Mouse (Mus musculus) stomach, postnatal 0 days (tissue): ENCODE data around the gene Srgap1. TPM values are rescaled to one million over a fixed set of nuclear protein-coding genes. Genes with fewer than 3 reads are reported as not detected.

ENCODE experiments used
- ATAC-seq: fragments of 200-750 bp; cut with Nextera tagmentation; 2 replicates; pipeline ENCODE4 v1.8.0; 2017; ENCODE audit not compliant: low FRiP score, low TSS enrichment
- DNase-seq: peaks from one replicate; pipeline ENCODE4 v3.0.0-alpha.2; 2016; ENCODE audit warnings: low spot score
- H3K27ac ChIP-seq: fragments of 300-500 bp; sonication (generic); replicated peaks from 2 replicates; pipeline ENCODE4 v1.5.1; 2014; ENCODE audit warnings: mild to moderate bottlenecking, control low read depth
- H3K27me3 ChIP-seq: fragments of 300-500 bp; sonication (generic); 2 replicates; pipeline ENCODE4 v1.6.1; 2014; ENCODE audit warnings: low read length; ENCODE audit not compliant: control insufficient read depth, insufficient read depth
- H3K36me3 ChIP-seq: fragments of 300-500 bp; sonication (generic); 2 replicates; pipeline ENCODE4 v1.6.1; 2014; ENCODE audit warnings: low read length, mixed read lengths; ENCODE audit not compliant: control insufficient read depth, insufficient read depth
- H3K4me1 ChIP-seq: fragments of 300-500 bp; sonication (generic); replicated peaks from 2 replicates; pipeline ENCODE4 v1.6.1; 2014; ENCODE audit warnings: antibody characterized with exemption; ENCODE audit not compliant: control insufficient read depth, insufficient read depth
- H3K4me2 ChIP-seq: fragments of 300-500 bp; sonication (generic); replicated peaks from 2 replicates; pipeline ENCODE4 v1.6.1; 2014; ENCODE audit warnings: low read depth, mild to moderate bottlenecking, control low read depth, moderate library complexity
- H3K4me3 ChIP-seq: fragments of 300-500 bp; sonication (generic); 2 replicates; pipeline ENCODE4 v1.5.1; 2014; ENCODE audit warnings: low read depth, low read length, control low read depth
- H3K9ac ChIP-seq: fragments of 300-500 bp; sonication (generic); 2 replicates; pipeline ENCODE4 v1.6.1; 2014; ENCODE audit warnings: mild to moderate bottlenecking, low read length, control low read depth, mixed read lengths
- H3K9me3 ChIP-seq: fragments of 300-500 bp; sonication (generic); 2 replicates; pipeline ENCODE4 v1.6.1; 2016; ENCODE audit warnings: low read length; ENCODE audit not compliant: control insufficient read depth
- CTCF ChIP-seq: IDR thresholded peaks from 2 replicates; pipeline ENCODE4 v1.5.1; 2016; ENCODE audit warnings: antibody characterized with exemption, low read depth, mild to moderate bottlenecking, moderate library complexity
- EP300 ChIP-seq: optimal IDR thresholded peaks from 2 replicates; pipeline ENCODE3; 2016; ENCODE audit warnings: antibody characterized with exemption
- WGBS: fragments of 180-500 bp; shearing (Covaris S2); extraction: QIAGEN DNeasy Blood & Tissue Kit; methylation state at CpG from one replicate; pipeline ENCODE4 v1.1.7; 2014; 5-methylcytosine and 5-hydroxymethylcytosine counted together
- polyA plus RNA-seq: library from polyadenylated mRNA; unstranded; fragments of >200 nt; fragmentation: Nextera tagmentation; extraction: Ambion mirVana; gene quantifications from 2 replicates; pipeline ENCODE4 v1.2.1, GENCODE M21; 2015

Gene Srgap1
- polyA plus RNA-seq, 1 experiment from 2014 or later = 5.2 TPM

DNA sequence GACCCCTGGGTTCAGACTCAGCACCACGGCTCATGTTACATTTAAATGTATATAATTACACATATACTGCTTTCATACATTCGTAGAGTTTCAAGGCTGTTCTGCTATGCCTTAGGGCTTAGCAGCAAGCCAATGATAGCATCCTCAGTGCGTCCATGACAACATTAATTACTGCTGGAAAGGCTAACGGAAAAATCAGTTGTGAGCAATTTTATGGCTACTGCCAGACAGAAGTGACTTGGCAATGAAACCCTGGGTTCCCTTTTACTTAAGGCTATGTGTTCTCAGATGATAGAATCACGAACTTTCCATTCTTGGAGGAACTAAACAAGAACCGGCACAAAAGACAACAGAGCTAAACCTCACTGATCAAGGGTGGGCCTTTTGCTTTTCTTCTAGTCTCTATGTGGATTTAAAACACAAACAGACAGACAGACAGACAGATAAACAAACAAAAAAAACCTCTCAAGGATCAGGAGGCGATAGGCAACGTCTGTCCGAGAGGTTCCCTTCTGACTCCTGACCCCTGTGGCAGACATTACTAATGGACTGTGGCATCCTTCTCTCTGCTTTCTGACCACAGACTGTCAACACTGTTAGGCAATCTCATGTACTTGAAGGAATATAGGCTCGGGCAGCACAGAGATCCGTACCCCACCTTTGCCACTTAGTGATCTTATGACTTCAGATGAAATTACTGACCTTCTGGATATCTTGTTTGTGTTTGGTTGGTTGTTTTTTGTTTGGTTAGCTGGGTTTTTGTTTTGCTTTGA, 85.8 kb downstream of the Srgap1 start:
- H3K4me3 ChIP-seq = no peak overlapping the region
- no peaks in the 10 kb centered on the region for H3K36me3 ChIP-seq
- TF ChIP-seq EP300 (no peak), CTCF (no peak)
- H3K27me3 ChIP-seq = no peaks in the 10 kb centered on the region
- 46% methylated on average over 11 of the region's 11 CpGs for WGBS
- ATAC-seq (peak; percentile 45; the same call in 1 of the 2 replicates), DNase-seq (no peak)
- no peaks in the 10 kb centered on the region for H3K9me3 ChIP-seq
- no peak overlapping the region for H3K4me2 ChIP-seq
- H3K27ac ChIP-seq = no peak overlapping the region
- no peaks in the 10 kb centered on the region for H3K4me1 ChIP-seq
- no peak overlapping the region for H3K9ac ChIP-seq

GRCm38 (mm10) chr10:121958741-121959140, 88.4 kb downstream of the Srgap1 start:
- H3K4me1 ChIP-seq = no peaks in the 10 kb centered on the region
- H3K4me3 ChIP-seq = no peak overlapping the region
- H3K4me2 ChIP-seq = no peak overlapping the region
- no peaks in the 10 kb centered on the region for H3K9me3 ChIP-seq
- WGBS = 53% methylated on average over 8 of the region's 8 CpGs
- DNase-seq (no peak), ATAC-seq (no peak)
- TF ChIP-seq EP300 = no peak
- TF ChIP-seq CTCF = no peak
- H3K9ac ChIP-seq = no peak overlapping the region
- no peaks in the 10 kb centered on the region for H3K36me3 ChIP-seq
- no peak overlapping the region for H3K27ac ChIP-seq
- H3K27me3 ChIP-seq = no peaks in the 10 kb centered on the region

GRCm38 (mm10) chr10:121956505-121956904, 90.6 kb downstream of the Srgap1 start:
- 54% methylated on average over 11 of the region's 11 CpGs for WGBS
- Histone ChIP-seq H3K4me2 (no peak overlapping the region), H3K27ac (no peak overlapping the region), H3K4me1 (no peaks in the 10 kb centered on the region), H3K9me3 (no peaks in the 10 kb centered on the region), H3K4me3 (no peak overlapping the region), H3K27me3 (no peaks in the 10 kb centered on the region), H3K36me3 (no peaks in the 10 kb centered on the region), H3K9ac (no peak overlapping the region)
- TF ChIP-seq CTCF (no peak), EP300 (no peak)
- ATAC-seq (no peak), DNase-seq (no peak)

DNA sequence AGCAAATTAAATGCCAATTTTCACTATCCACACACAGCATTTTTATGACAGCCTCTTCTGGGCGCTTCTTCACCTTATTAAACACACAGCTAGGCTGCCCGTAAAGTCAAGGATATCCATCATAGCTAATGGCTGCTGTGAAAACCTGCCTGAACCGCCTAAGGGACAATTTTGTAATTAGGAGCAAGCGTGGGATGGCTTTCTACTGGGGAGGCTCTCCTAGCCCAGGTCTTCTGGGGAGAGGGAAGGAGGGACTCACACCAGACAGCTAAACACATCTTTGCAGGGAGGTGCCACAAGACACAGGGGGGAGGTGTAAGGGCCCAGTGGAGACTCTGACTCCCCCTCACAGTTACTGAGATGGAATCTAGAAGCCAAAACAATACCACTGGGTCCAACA, 91.4 kb downstream of the Srgap1 start:
- no peak overlapping the region for H3K4me3 ChIP-seq
- H3K4me2 ChIP-seq = no peak overlapping the region
- WGBS = 70% methylated on average over 4 of the region's 4 CpGs
- no peaks in the 10 kb centered on the region for H3K4me1 ChIP-seq
- TF ChIP-seq CTCF (no peak), EP300 (no peak)
- H3K9me3 ChIP-seq = no peaks in the 10 kb centered on the region
- no peaks in the 10 kb centered on the region for H3K27me3 ChIP-seq
- H3K36me3 ChIP-seq = no peaks in the 10 kb centered on the region
- no peak overlapping the region for H3K9ac ChIP-seq
- DNase-seq (no peak), ATAC-seq (no peak)
- no peak overlapping the region for H3K27ac ChIP-seq

DNA sequence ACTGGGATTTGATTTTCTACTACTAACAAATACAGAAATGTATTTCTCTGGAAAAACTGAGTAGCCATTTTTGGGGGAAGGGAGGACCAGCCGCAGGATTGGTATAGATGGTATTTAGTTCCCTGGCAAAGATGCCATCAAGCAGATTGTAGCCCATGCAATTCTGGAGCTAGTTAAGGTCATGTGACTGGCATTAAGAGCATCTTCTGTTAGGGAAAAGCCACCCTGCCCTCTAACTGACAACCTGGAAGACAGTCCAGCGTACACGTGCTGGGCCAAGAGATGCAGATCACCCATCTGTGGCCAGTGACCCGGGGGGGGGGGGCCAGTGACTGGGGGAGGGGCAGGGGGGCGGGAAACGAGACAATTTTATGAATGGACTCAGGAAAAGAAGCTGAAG, 92.2 kb downstream of the Srgap1 start:
- ATAC-seq (no peak), DNase-seq (no peak)
- no peaks in the 10 kb centered on the region for H3K36me3 ChIP-seq
- H3K4me1 ChIP-seq = no peaks in the 10 kb centered on the region
- no peak overlapping the region for H3K4me2 ChIP-seq
- no peak overlapping the region for H3K27ac ChIP-seq
- no peak overlapping the region for H3K9ac ChIP-seq
- TF ChIP-seq EP300 (no peak), CTCF (no peak)
- no peaks in the 10 kb centered on the region for H3K9me3 ChIP-seq
- no peak overlapping the region for H3K4me3 ChIP-seq
- 83% methylated on average over 6 of the region's 6 CpGs for WGBS
- no peaks in the 10 kb centered on the region for H3K27me3 ChIP-seq

DNA sequence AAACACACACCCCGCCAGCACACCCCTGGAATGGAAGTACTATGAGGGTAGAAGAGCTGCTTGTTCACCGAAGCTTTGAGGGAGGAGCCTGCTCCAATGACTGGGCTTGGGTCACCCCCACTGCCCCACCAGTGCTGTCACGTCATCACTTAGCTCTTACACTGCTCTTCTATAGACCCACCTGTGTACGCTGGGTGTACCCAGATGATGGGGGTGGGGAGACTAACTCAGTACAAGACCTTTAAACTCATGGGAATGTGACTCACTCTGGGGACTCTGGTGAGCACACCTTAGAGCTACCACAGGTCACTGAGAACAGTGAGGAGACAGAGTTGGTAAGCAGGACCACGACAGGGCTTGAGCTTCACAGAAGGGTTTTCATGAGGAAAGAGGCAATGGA, 94.1 kb downstream of the Srgap1 start:
- H3K36me3 ChIP-seq = no peaks in the 10 kb centered on the region
- peak; percentile 45 for DNase-seq
- ATAC-seq = peak; percentile 94
- no peaks in the 10 kb centered on the region for H3K4me1 ChIP-seq
- H3K27ac ChIP-seq = no peak overlapping the region
- no peak overlapping the region for H3K4me2 ChIP-seq
- 81% methylated on average over 5 of the region's 5 CpGs for WGBS
- H3K9ac ChIP-seq = no peak overlapping the region
- no peaks in the 10 kb centered on the region for H3K9me3 ChIP-seq
- TF ChIP-seq EP300 = no peak
- TF ChIP-seq CTCF = no peak
- no peak overlapping the region for H3K4me3 ChIP-seq
- H3K27me3 ChIP-seq = no peaks in the 10 kb centered on the region
